Mouse (Mus musculus): ENCODE measurements at regions not wholly inside any gene's neighbourhood (a gene's known extent, or its start where the extent isn't known, plus 50 kb on each side); places are given as distances from the start of the nearest gene placed in this dataset.
A peak's percentile ranks its signal among the peaks of the same experiment; 100 is the strongest.

GRCm38 (mm10) chr10:25029387-25029915 is 102.2 kb upstream of the Arg1 start:
- peak; percentile 30 for DNase-seq

- peak; percentile 77 for DNase-seq
Observed at GRCm38 (mm10) chr10:25023601-25024157, 96.4 kb upstream of the Arg1 start.

GRCm38 (mm10) chr10:25023044-25023540 is 95.8 kb upstream of the Arg1 start:
- no peak for DNase-seq

- no peak for DNase-seq
Observed at GRCm38 (mm10) chr10:25018946-25019345, 91.7 kb upstream of the Arg1 start.

- no peak for DNase-seq
Observed at GRCm38 (mm10) chr10:25017843-25018242, 90.6 kb upstream of the Arg1 start.

- DNase-seq: peak; percentile 61
Observed at GRCm38 (mm10) chr10:25016110-25016509, 88.8 kb upstream of the Arg1 start.

GRCm38 (mm10) chr10:25012129-25012528 is 84.8 kb upstream of the Arg1 start:
- DNase-seq: no peak

- no peak for DNase-seq
Observed at GRCm38 (mm10) chr10:25001299-25001698, 74.0 kb upstream of the Arg1 start.

- no peak for DNase-seq
Observed at GRCm38 (mm10) chr10:25000231-25001222, 73.2 kb upstream of the Arg1 start.

GRCm38 (mm10) chr10:24999807-25000206 is 72.5 kb upstream of the Arg1 start:
- DNase-seq: no peak

GRCm38 (mm10) chr10:24997661-24998060 is 70.4 kb upstream of the Arg1 start:
- DNase-seq: no peak

GRCm38 (mm10) chr10:24995751-24996150 is 68.5 kb upstream of the Arg1 start:
- DNase-seq: no peak

GRCm38 (mm10) chr10:24989965-24990653 is 62.8 kb upstream of the Arg1 start:
- no peak for DNase-seq

GRCm38 (mm10) chr10:24984801-24985200 is 57.5 kb upstream of the Arg1 start:
- DNase-seq: no peak

GRCm38 (mm10) chr10:24981763-24982162 is 54.5 kb upstream of the Arg1 start:
- DNase-seq: no peak

Small RNA genes in the stretch of these regions (microRNA-seq; reads per million reads assigned to microRNA genes)
- gene Gm22566: 0 reads per million in 2 experiments
